ENCODE assay signal across 21 mouse cellular contexts in the genomic region with DNA sequence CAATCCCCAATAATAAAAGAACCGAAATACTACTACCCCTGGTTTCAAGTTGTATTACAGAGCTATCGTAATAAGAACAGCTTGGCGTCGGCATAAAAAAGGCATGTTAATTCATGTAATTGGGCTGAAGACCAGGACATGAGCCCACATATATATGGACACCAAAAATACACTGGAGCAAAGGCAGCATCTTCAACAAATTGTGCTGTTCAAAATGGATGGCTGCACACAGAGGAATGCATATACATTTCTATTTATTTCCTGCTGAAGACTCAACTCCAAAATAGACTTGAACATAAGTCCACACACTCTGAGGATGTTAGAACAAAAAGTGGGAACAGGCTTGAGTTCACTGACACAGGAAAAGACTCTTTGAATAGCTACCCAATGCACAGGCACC. TPM values are rescaled to one million over a fixed set of nuclear protein-coding genes. Genes with fewer than 3 reads are reported as not detected.
"Had no signal": no experiment of that assay in that cellular context is flagged by ENCODE, and none has a peak within 500 bp of the region (broad histone marks: within the 10 kb centered on the region; RNA-seq: fewer than 3 reads in every experiment).

No protein-coding gene starts in this region.

- H3K36me3 ChIP-seq: neural tube, embryonic 12.5 days; neural tube, embryonic 13.5 days; neural tube, embryonic 15.5 days; stomach, embryonic 15.5 days had no signal

- H3K4me1 ChIP-seq: neural tube, embryonic 12.5 days; neural tube, embryonic 13.5 days; neural tube, embryonic 15.5 days; stomach, embryonic 15.5 days had no signal

- DNase-seq: retina, postnatal 1 day; right cerebral cortex, adult 18-20 months; right cerebral cortex, postnatal 14 days; right cerebral cortex, postnatal 25 days; right cerebral cortex, postnatal 4 days; spleen, adult 18-20 months; thymus, adult 18-20 months; thymus, adult 2 months; thymus, postnatal 14 days; thymus, postnatal 25 days; thymus, postnatal 36 days; thymus, postnatal 4 days had no signal

- H3K9me3 ChIP-seq: neural tube, embryonic 12.5 days; neural tube, embryonic 13.5 days; neural tube, embryonic 15.5 days; stomach, embryonic 15.5 days had no signal

- H3K27me3 ChIP-seq: neural tube, embryonic 12.5 days; neural tube, embryonic 13.5 days; neural tube, embryonic 15.5 days; stomach, embryonic 15.5 days had no signal

- H3K4me2 ChIP-seq: neural tube, embryonic 12.5 days; neural tube, embryonic 13.5 days; neural tube, embryonic 15.5 days; stomach, embryonic 15.5 days had no signal

- H3K27ac ChIP-seq: neural tube, embryonic 12.5 days; neural tube, embryonic 13.5 days; neural tube, embryonic 15.5 days; stomach, embryonic 15.5 days; stomach, postnatal 0 days had no signal

- H3K4me3 ChIP-seq: neural tube, embryonic 12.5 days; neural tube, embryonic 13.5 days; neural tube, embryonic 15.5 days; stomach, embryonic 15.5 days had no signal

- H3K9ac ChIP-seq: neural tube, embryonic 12.5 days; neural tube, embryonic 13.5 days; neural tube, embryonic 15.5 days; stomach, embryonic 15.5 days had no signal

RNA-seq across cellular contexts. Expression of gene Itgad, which starts 9.8 kb away (rescaled TPM):
- polyA plus RNA-seq: neural tube, embryonic 11.5 days; neural tube, embryonic 12.5 days; neural tube, embryonic 13.5 days; neural tube, embryonic 14.5 days; stomach, embryonic 14.5 days; stomach, embryonic 15.5 days; stomach, embryonic 16.5 days; stomach, postnatal 0 days had no signal

RNA-seq across cellular contexts. Expression of gene Itgax, which starts 34.7 kb away (rescaled TPM):
- polyA plus RNA-seq: neural tube, embryonic 11.5 days; neural tube, embryonic 12.5 days; neural tube, embryonic 13.5 days; stomach, embryonic 14.5 days had no signal

RNA-seq across cellular contexts. Expression of gene Cox6a2, which starts 42.2 kb away (rescaled TPM):
- polyA plus RNA-seq: stomach, embryonic 14.5 days had no signal
